Comparison of ENCODE assay signal across 17 mouse cellular contexts in genomic region chr1:72219116-72219515, GRCm38 (mm10).
"Had no signal": no experiment of that assay in that cellular context is flagged by ENCODE, and none has a peak within 500 bp of the region (broad histone marks: within the 10 kb centered on the region; RNA-seq: fewer than 3 reads in every experiment).

No protein-coding gene starts in this region.

- H3K27ac ChIP-seq: kidney, postnatal 0 days; limb, embryonic 13.5 days; midbrain, embryonic 10.5 days; neural tube, embryonic 15.5 days had no signal

- H3K36me3 ChIP-seq: limb, embryonic 13.5 days; midbrain, embryonic 10.5 days; neural tube, embryonic 15.5 days had no signal

- H3K4me2 ChIP-seq: limb, embryonic 13.5 days; neural tube, embryonic 15.5 days had no signal

- DNase-seq: kidney, adult 11 months; kidney, adult 9 months; kidney, postnatal 36 days; layer of hippocampus, adult 9-11 months; left cerebral cortex, postnatal 4 days; lung, adult 2 months; lung, postnatal 4 days; midbrain, embryonic 14.5 days; right cerebral cortex, adult 18-20 months; thymus, adult 18-20 months; thymus, postnatal 14 days had no signal

- H3K9me3 ChIP-seq: limb, embryonic 13.5 days; midbrain, embryonic 10.5 days; neural tube, embryonic 15.5 days had no signal

- ATAC-seq: lung, postnatal 0 days had no signal

- H3K4me3 ChIP-seq: limb, embryonic 13.5 days; midbrain, embryonic 10.5 days; myocyte; neural tube, embryonic 15.5 days had no signal

- H3K4me1 ChIP-seq: limb, embryonic 13.5 days had no signal

- H3K9ac ChIP-seq: limb, embryonic 13.5 days; neural tube, embryonic 15.5 days had no signal
